Mouse (Mus musculus) kidney, adult 2 months (tissue): Measurements from ENCODE around the gene Clmp.

Source experiments
- CTCF ChIP-seq: fragments of 200-500 bp; conservative IDR thresholded peaks from 2 replicates; pipeline ENCODE4 v1.5.1; 2011; ENCODE audit warnings: low read depth, mild to moderate bottlenecking, control low read depth, low read length, moderate library complexity, mixed read lengths; ENCODE audit not compliant: insufficient read depth, insufficient read length
- POLR2A ChIP-seq: fragments of 200-500 bp; IDR thresholded peaks from one replicate; pipeline ENCODE4 v1.6.1; 2011; ENCODE audit warnings: low read depth, low read length, control low read depth

GRCm38 (mm10) chr9:40685801-40686420 is at the start of gene Clmp:
- TF ChIP-seq CTCF: no peak
- TF ChIP-seq POLR2A: no peak
